Mouse (Mus musculus) forelimb bud, embryonic 11.5 days (tissue): ENCODE data around the gene Bod1l.

Experiments
- DNase-seq: peaks from one replicate; pipeline ENCODE4 v3.0.0-alpha.2; 2012; ENCODE audit warnings: low read depth, low spot score

Bod1l gene

DNA sequence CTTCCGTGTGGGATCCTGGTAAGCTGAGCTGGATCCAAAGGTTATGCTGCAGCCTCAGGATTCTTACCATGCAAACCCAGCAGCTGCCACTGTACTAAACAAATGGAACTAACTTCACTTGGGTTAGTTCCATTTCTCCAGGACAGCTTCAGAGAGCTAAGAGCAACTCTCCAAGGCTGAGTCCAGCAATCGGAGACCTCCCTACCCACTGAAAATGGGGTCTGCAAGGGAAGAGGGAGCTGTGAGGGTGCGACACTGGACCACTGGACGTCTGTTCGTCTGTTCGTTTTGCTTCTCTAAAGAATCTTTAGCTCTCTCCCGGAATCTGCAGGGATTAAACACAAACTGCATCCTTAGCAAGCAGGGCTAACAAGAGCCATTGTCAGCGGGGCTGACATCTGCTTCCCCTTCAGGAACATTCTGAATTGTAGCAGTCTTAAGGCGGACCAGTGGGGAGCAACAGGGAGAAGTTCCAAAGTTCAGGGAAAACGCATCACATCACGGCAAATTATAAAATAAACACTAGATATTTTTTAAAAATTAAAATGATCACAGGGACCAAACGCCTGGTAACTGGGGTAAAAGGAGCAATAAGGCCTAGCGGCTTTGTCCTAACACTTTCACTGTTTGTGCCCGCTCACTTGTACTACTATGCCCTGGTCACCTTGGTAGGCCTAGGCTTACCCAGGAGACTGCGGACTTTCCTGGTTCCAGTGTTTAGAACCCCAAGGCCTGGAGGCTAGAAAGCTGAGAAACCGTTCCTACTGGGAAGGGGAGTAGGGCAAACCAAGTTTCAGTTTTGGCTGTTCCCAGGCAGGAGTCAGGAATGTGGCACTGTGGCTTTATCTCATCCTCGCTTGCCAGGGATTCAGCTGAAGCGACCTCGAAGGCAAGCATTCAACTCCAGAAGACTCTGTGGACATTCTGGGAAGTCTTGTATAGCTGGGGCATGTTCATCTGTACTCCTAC lies 85.2 kb downstream of the Bod1l start:
- no peak for DNase-seq

DNA sequence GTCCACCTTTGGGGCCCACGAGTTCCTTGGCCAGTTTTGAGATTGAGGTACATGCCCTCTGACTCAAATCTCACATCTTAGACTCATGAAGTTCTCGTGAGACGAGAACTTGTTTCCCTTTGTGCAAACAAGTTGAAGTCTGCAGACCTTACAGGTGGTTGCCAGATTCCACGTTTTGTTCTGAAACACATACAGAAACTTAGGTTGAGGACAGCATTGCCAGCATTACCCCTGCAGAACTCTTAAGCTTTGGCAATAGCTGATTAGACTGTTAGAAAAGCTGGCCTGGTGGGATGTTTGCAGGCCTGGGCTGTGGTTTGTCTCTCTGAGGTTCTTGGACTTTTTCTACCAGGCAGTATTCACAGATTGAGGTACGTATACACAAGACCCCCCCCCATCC lies 86.8 kb downstream of the Bod1l start:
- no peak for DNase-seq

DNA sequence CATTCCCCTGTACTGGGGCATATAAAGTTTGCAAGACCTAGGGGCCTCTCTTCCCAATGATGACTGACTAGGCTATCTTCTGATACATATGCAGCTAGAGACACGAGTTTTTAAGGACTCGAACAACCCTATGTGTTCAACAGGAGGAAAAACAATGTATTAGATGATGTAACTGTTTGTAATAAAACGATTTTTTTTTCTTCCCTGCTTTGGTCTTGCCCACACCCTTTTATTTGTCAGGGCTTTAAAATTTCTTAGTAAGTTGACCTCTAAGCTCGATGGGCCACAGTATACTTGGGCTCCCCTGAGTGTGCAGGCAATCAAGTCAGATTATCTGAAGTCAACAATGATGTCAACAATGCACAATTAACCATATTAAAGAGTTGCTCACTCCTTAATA lies 87.7 kb downstream of the Bod1l start:
- DNase-seq = no peak

DNA sequence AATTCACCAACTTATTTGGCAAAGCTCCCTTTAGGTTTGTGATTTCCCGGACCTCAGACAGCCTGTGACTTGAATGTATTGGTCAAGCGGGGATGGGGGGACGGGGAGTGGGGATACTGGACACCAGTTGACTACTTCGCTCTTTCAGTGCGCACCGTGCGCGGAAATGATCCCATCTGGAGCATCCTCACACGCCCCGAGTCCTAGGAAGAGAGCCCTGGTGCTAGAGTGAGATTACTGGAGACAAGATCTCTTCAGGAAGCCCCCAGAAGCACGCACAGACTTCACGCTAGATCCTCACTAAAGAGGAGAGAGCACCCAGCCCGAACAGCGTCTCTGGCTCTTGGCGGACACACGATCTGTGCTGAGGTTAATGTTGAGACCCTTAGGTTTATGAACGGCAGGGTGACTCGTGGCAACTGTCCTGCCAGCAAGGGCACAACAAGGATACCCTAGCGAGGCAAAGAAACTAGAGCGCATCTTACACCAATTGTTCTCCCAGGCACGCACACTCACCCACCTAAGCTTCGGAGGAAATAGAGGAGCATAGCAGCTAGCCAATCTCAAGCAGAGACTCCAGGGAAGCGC lies 88.6 kb downstream of the Bod1l start:
- no peak for DNase-seq

DNA sequence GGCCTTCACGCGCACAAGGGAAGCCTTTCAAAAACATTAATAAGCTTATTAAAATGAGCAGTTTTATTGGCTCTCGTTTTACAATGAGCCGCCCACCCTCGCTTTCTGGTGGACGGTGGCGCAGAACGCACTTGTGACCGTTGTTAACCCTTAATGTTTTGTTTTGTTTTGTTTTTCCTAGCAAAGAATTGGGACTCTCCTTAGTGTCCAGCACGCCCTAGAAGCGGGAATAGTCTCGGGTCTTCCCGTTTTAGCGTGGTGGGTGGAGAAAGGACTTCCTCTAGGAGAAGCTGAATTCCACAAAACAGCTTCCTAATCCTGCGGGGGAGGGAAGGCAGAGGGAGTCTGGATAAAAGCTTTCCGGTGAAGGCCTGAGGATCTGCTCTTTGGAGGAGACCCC lies 89.3 kb downstream of the Bod1l start:
- no peak for DNase-seq

DNA sequence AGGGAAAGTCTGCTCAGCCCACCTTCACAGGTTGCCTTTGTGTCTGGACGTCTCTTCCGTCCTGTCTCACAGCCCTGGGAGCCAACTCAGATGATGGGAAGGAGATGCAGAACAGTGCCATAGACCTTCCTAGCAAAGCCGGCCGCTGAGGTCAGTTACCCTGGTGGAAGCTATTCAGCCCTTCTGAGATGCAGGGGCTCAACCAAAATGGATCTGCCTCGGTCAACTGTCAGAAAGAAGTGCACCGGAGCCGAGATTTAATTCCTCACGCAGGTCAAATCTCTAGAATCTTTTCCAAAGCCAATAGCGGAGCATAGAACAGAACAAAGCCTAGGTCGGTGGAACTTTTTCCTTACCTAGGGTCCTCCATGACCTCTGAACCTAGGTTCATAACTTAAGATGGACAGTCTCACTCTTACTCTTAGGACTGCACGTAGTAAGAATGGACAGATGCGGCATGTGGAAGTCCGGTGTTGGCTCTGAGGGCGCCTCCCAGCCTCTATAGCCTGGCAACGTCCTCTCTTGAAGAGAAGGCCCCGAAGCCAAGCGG lies 89.8 kb downstream of the Bod1l start:
- DNase-seq = no peak

DNA sequence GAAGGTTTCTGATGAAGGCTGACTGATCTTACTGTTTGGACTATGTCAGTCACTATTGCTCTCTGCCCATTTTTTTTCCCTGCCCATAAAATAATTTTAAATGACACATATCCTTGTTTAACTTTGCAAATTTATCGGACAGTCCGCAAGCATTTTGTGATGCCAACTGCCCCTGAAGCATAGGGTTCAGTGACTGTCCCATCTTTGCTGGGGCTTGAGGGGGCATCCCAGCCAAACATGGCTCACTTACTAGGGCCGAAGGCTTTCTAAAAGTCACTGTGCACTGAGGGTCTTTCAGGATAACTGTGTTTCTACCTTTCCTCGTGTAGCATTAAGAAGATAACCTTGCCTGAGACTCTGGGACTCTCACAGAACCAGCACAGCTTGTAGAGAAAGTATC lies 91.4 kb downstream of the Bod1l start:
- DNase-seq = no peak

DNA sequence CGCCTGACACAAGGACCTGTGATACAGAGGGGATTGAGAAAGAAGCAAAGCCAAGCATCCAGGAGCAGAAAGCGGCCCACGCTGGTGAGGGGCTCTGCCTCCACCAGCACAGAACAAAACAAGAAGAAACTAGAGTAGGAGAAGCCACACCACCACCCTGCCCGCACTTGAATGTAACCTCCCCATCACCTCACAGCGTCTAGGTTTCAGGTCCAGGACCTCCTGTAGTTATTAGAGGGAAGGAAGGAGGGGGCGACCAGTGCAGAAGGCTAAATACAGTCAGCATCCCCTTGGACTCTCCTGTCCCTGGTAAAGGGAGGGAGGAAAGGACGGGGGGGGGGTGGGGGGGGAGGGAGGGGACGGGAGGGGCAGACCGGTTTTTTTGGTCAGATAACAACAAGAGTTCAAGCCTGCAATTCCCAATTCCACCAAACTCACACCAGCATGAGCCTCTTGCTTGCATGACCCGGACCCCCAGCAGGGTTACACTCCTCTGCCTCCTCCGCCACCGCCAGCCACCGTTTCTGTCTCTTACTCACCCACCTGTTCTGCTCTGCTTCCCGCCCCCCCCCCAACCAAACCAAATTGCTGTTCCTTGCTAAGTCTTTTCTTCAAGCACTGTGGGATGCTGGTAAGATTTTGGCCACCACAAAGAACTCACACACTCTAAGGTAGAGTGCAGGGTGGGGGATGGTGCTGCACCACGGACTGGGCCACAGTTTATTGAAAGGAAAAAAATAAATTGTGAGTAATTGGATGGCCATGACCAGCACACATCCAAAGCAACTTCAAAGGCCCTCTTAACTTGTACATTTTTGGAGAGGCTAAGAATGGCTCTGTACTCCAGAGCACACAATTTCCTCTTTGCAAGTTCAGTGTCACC lies 99.0 kb downstream of the Bod1l start:
- DNase-seq = no peak

DNA sequence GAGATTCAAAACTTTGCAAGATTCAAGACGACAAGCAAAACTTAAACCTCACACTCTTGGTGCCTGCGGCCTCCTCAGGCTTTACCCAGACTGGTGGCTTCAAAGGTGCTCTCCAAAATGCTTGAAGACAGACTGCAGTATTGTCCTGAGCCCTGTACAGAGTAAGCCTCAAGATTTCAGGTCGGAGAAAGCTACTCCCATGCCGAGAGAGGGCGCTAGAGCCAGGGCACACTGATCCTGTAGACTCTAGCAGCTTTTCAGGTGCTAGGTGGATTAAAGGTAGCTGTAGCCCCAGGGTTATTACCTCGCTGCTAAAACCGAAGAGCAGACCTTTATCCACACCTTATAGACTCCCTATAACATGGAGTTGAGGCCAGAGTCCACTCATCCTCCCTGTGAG lies 99.9 kb downstream of the Bod1l start:
- DNase-seq = no peak

DNA sequence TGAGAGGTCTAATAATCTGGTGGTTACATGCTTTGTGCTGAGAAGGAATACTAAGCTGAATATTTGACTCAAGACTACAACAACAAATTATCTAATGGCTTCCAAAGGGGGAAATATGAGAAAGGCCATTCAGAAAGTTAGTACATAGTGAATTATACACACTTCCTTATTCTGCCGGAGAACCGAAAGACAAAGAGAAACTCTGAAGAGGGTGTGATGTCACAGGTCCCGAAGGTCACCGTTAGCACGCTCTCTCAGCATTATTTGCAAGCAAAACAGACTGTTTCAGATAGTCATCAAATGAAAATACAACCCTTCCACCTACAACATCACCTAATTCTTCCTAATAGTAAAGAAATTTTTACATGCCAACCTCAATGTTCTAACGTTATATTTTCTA lies 105.3 kb downstream of the Bod1l start:
- DNase-seq = no peak
